ENCODE assay signal across 15 mouse cellular contexts in genomic region chr3:18740344-18740743, GRCm38 (mm10).
"Had no signal": no experiment of that assay in that cellular context is flagged by ENCODE, and none has a peak within 500 bp of the region (broad histone marks: within the 10 kb centered on the region; RNA-seq: fewer than 3 reads in every experiment).

No protein-coding gene starts in this region.

- H3K4me1 ChIP-seq: neural tube, embryonic 12.5 days; neural tube, embryonic 13.5 days; neural tube, embryonic 15.5 days; stomach, embryonic 15.5 days had no signal

- DNase-seq: retina, postnatal 1 day; right cerebral cortex, postnatal 14 days; right cerebral cortex, postnatal 25 days; spleen, adult 18-20 months; thymus, adult 18-20 months; thymus, adult 2 months; thymus, postnatal 14 days; thymus, postnatal 25 days; thymus, postnatal 36 days; thymus, postnatal 4 days had no signal

- H3K4me3 ChIP-seq: neural tube, embryonic 12.5 days; neural tube, embryonic 13.5 days; neural tube, embryonic 15.5 days; stomach, embryonic 15.5 days had no signal

- H3K4me2 ChIP-seq: neural tube, embryonic 12.5 days; neural tube, embryonic 13.5 days; neural tube, embryonic 15.5 days; stomach, embryonic 15.5 days had no signal

- H3K9ac ChIP-seq: neural tube, embryonic 12.5 days; neural tube, embryonic 13.5 days; neural tube, embryonic 15.5 days; stomach, embryonic 15.5 days had no signal

- H3K27ac ChIP-seq: neural tube, embryonic 12.5 days; neural tube, embryonic 13.5 days; neural tube, embryonic 15.5 days; stomach, embryonic 15.5 days; stomach, postnatal 0 days had no signal

- H3K27me3 ChIP-seq: neural tube, embryonic 12.5 days; neural tube, embryonic 13.5 days; neural tube, embryonic 15.5 days; stomach, embryonic 15.5 days had no signal

- H3K36me3 ChIP-seq: neural tube, embryonic 12.5 days; neural tube, embryonic 13.5 days; neural tube, embryonic 15.5 days; stomach, embryonic 15.5 days had no signal

- H3K9me3 ChIP-seq: neural tube, embryonic 12.5 days; neural tube, embryonic 13.5 days; neural tube, embryonic 15.5 days; stomach, embryonic 15.5 days had no signal
